Mouse (Mus musculus): ENCODE measurements at regions not wholly inside any gene's neighbourhood (a gene's known extent, or its start where the extent isn't known, plus 50 kb on each side); places are given as distances from the start of the nearest gene placed in this dataset.
"Not testable (repeated sequence)": the region's sequence is repeated elsewhere in the genome, so short reads cannot be mapped to it uniquely, and the experiment has no call there.

DNA sequence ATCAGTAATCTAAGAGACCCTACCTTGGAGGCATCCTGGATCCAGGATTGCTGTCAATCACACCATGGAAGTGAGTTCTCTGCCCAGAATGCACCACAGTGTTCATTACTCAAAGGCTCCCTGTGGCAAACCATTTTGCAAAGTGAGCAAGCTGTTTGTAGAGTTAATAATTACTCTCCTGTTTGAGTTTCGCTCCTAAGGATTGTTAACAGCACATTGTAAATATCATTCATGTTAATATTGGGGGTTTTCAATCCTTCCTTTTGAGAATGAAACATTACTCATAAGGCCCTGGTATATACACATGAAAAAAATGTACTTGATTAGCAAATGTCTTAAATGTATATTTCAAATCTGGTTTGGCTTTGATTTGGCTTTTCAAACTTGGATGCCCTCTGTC lies 58.1 kb upstream of the Clstn2 start:
- DNase-seq (ENCODE audit: low spot score in 2 of 2): no peak

DNA sequence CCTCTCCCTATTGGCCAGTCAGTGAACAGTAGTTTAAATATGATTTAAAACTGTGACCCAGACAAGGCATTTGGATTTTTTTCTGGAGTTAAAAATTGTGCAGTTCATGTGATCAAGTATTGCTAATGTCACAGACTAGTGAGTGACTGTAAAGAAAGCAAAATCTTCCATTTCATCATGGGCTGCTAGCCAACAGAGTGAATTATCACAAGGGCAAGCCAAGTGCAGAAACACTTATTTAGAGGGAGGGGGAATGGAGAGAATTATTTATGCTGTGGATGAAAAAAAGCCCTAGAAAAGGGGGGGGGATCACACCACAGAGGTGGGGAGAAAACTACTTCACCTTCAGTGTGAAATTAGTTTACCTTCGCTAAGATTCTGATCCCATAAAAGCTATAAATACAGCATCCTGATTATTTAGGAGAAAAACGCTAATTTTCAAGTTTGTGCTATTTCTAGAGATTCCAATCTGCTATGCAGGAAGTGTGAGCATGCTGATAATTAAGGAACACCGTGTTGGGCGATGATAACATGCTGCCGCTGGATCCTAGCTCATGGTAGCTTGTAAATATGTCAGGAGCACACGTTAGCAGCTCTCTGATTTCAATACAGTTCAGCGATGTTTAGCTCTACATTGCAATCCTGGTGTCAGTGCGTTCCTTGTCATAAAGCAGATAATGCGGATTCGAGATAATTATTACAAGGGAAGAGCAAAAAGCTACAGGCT lies 62.2 kb upstream of the Clstn2 start:
- no peak for DNase-seq (ENCODE audit: low spot score in 2 of 2)

GRCm38 (mm10) chr9:98123390-98123789 lies 90.4 kb upstream of the Clstn2 start:
- DNase-seq (ENCODE audit: low spot score in 2 of 2): no peak

DNA sequence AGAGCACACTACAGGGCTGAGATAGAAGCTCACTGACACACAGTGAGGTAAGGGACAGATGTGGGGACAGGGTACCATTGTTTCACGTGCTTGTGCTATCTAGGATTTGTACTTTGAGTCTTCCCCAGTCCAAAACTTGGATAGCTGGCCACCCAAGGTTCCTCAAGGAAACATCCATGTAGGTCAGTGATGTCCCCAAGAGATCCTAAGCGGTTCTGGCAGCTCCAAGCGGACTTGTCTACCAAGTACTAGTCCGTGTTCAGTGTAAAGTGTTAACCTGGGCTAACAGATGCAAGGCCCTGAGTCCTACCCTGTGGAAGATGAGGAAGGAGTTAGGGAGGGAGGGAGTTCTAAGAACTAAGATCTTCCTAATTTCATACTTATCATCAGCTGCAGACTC lies 96.6 kb upstream of the Clstn2 start:
- no peak for DNase-seq (ENCODE audit: low spot score in 2 of 2)

DNA sequence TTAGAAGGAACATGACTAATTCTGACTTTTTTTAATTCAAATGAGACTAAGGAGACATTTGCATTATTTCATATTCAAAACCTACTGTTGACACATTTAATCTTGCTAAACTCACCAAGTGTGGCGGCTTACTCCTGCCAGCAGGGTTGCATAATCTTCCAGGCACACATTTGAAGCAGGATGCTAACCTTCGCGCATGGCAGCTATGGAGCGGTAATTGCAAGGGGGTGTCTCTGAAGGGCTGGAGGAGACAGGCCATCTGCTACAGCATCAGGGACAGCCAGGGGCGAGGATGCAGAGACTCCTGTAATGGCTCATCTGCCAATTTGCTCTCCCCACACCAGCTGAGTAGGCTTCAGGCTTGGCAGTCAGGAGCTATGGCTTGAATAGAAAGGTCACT lies 97.9 kb upstream of the Clstn2 start:
- DNase-seq (ENCODE audit: low spot score in 2 of 2): peak; percentile 24 to 26

GRCm38 (mm10) chr9:98140546-98140945 lies 107.6 kb upstream of the Clstn2 start:
- DNase-seq (ENCODE audit: low spot score in 2 of 2): no peak

DNA sequence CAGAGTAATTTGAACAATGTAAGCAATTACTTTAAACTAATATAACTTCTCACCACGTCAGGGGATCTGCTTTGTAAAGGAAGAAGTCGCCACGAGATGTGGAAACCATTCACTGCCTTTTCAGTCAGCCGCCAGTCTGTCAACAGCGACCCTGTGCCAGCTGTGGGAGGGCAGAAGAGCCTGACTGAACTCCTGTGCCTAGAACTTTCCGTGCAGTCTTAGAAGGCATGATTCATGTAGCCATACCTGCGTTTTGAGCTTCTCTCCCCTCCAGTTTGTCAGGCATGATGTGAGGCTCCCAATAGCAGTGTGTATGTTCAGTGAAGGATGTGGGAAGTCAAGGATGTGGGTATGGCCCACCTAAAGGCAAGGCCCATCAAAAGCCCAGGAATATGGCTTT lies 109.1 kb upstream of the Clstn2 start:
- DNase-seq (ENCODE audit: low spot score in 2 of 2): no peak

GRCm38 (mm10) chr9:98146901-98147300 lies 113.9 kb upstream of the Clstn2 start:
- no peak for DNase-seq (ENCODE audit: low spot score in 2 of 2)

DNA sequence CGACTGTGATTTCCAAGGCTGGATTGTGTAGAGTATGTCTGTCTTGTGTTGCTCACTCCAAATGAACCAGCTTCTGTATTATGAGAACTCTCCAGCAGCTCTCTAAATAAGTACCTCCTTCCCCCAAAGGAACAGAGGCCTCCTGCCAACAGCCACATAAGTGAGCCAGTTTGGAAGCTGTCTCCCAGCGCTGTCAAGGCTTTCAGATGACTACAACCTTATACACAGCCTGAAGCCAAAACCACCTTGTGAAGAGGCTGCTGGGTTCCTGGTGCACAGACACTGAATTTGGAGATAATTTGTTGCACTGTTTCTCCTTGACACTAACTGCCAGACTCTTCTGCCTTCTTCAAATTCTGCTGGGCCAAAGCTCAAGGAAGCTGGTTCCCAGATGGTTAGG lies 125.4 kb upstream of the Clstn2 start:
- DNase-seq (ENCODE audit: low spot score in 2 of 2): no peak

DNA sequence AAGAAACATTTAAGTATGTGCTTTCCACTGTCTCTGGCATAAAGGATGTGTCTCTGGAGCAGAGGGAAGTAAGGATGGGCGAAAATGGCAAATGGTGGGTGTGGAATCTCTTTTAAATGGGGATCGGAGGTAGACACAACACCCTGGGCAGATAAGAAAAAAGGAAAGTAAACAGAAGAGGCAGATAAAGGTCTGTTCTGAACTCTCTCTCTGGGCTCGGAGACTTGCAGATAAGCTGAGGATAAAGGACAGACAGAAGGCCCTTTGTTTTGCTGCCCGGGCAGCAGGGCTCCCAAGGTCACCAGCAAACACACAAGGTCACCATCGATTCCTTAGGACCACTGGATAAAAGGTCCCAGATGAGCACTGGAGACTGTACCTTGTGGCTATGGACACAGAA lies 122.7 kb upstream of the Nmnat3 start:
- no peak for DNase-seq (ENCODE audit: low spot score in 2 of 2)

GRCm38 (mm10) chr9:98174056-98174455 lies 113.2 kb upstream of the Nmnat3 start:
- no peak for DNase-seq (ENCODE audit: low spot score in 2 of 2)

DNA sequence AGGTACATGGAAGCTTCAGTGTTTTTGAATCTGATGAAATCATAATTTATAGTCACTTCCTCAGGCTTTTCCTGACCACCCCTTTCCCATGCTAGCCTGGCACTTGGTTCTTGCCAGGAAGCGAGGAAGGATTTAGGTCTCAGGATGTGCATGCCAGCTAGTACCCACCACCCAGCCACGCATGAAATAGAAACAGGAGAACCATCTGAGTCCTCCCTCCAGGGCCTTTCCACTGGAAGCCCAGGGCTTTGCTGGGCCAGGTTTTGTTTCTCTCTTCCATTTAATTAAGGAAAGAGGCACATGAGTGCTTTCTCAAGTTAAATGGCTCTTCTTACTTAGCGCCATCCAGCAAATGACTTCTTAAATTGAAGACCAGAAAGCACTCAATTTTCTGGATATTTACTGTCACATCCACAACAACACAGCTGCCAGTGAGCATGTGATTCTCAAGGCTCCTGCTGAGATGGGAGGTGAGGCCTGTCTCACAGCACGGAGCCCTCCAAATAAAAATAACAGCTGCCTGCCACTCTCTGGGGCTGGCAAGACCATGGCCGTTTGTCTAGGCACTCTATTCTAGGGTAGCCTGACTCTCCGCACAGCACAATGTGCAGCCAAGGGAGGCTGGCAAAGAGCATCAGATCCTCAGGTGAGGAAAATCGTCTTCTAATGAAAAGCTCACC lies 110.4 kb upstream of the Nmnat3 start:
- DNase-seq (ENCODE audit: low spot score in 2 of 2): no peak

DNA sequence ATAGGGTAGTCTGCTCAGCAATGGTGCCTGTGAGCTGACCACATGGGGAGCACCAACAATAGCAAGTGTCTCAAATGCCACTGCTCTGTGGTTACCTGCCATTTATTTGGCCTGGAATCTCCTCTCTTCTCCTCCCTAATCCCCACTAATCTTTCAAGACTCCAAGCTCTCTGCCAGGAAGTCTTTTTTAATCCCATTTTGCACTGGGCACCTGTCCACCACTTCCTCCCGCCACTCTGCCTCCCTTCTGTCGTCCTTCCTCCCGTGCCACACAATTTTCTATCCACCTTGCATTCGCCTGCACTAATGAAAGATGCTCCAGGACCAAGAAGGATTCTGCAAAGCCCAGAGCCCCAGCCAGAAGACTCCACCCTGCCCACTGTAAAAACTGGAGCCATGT lies 106.5 kb upstream of the Nmnat3 start:
- DNase-seq (ENCODE audit: low spot score in 2 of 2): no peak

DNA sequence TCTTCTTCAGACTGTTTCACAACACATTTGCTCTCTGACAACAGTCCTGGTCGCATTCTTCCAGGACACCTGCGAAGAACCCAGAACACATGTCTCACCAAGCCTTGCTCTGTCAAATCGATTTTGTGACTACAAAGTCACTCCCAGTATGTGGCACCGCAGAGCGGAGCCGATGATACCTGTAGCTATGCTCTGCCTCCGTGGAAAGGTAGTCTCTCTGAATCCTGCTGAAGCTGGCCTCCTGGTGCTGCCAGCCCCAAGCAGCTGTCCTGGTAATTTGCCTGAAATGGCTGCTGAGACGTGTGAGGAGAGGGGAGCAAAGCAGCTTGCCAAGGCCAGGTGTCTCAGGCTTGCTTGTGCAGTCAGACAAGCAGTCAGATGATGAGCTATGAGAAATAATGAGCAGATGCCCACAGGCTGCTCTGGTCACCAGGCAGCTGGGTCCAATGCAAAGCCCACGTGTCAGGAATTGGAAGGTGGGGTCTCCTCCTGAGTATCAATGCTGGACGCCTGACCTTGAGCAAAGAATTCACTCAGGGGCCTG lies 100.4 kb upstream of the Nmnat3 start:
- no peak for DNase-seq (ENCODE audit: low spot score in 2 of 2)

DNA sequence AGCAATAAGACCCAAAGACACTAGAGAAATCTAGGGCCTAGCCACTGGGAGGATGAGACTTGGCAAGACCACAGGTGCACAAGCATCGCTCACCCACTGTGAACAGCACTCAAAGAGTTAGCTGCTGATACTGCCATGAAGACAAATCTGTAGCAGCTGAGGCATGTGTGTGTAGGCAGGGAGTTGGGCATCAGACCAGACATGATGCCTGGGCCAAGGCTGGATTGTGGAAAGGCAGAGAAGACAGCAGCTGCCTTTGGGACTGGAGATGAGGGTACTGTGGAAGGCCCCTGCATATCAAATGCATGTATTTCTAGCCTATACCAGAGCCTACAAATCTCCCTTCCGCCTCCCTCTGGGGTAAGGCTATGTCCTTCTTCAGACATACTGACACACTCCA lies 92.9 kb upstream of the Nmnat3 start:
- peak in 1 of 2 experiments; percentile 9 for DNase-seq (ENCODE audit: low spot score in 2 of 2)

DNA sequence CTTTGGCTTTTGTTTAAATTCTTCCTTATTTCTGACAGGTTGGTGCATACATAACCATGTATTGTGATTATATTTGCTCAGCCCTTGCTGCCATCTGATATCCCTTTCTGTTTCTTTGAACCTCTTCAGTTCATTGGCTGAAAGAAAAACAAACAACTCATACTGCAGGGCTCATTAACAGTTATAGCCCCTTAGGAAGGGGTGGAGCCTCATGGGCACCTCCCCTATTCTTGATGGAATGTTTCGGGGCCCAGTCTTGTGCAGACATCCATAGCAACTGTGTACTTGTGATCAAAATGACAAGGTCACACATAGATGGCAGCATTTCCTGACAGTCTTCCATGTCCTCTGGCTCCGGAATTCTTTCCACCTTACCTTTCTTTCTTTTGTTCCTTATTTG lies 68.4 kb upstream of the Nmnat3 start:
- no peak for DNase-seq (ENCODE audit: low spot score in 2 of 2)

DNA sequence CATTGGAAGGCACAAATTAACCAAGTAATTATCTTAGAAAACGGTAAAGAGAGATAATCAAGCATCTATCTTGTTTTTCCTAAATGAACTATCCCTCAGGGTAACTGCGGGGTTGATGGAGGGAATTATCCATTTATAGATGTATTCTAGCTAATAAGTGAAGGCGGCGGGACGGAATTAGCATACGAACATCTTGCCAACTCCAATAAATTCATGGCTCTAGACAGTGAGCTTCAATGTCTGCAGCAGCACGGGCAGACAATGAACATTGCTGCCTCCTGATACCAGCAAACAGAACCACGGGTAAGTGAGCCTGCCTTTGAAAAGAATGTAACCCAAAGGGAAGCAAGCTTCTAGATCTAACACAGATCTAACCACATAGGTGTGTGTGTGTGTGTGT lies 66.9 kb upstream of the Nmnat3 start:
- no peak for DNase-seq (ENCODE audit: low spot score in 2 of 2)

GRCm38 (mm10) chr9:98221766-98222165 lies 65.5 kb upstream of the Nmnat3 start:
- no peak for DNase-seq (ENCODE audit: low spot score in 2 of 2)

DNA sequence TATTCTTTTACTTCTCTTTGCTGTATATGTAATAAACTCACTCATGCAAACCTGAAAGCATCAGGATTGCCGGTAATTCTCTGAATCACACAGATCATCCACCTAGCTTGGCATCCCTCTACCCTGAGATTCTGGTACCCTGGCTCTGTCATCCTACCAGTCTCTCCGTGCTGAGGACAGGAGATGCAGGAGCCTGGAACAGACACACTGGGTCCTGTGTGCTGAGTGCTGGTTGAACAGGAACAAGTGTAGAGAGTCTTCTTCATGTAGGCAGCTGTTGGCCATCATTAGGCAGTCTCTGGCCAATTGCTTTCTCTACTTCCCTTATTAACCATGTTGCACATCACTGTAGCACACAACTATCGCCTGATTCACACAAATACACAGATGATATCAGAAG lies 59.0 kb upstream of the Nmnat3 start:
- DNase-seq (ENCODE audit: low spot score in 2 of 2): no peak

GRCm38 (mm10) chr9:98228907-98229306 lies 58.3 kb upstream of the Nmnat3 start:
- no peak for DNase-seq (ENCODE audit: low spot score in 2 of 2)

- not testable (repeated sequence) for DNase-seq (ENCODE audit: low spot score in 2 of 2)
These were observed 52.5 kb upstream of the Nmnat3 start for GRCm38 (mm10) chr9:98234731-98235130.
